Mouse (Mus musculus) CH12.LX (cell line): ENCODE results near the gene Kremen2. TPM values are rescaled to one million over a fixed set of nuclear protein-coding genes. Genes with fewer than 3 reads are reported as not detected.

Source experiments
- DNase-seq: peaks from one replicate; pipeline ENCODE4 v3.0.0-alpha.2; 2013; ENCODE audit errors: extremely low read depth
- H3K27ac ChIP-seq: 2 replicates; pipeline ENCODE4 v1.5.1; 2012; ENCODE audit warnings: low read depth, mild to moderate bottlenecking, control low read depth, moderate library complexity; ENCODE audit not compliant: insufficient read depth
- H3K27me3 ChIP-seq: replicated peaks from 2 replicates; pipeline ENCODE3; 2012; ENCODE audit warnings: inconsistent platforms
- H3K36me3 ChIP-seq, 2 experiments: replicated peaks in 1 of 2; 2 replicates each; pipeline versions ENCODE3 to v1.6.1; 2012; ENCODE audit warnings: inconsistent platforms in 1 of 2, low read length in 1 of 2, mild to moderate bottlenecking in 1 of 2, mixed read lengths in 1 of 2, moderate library complexity in 1 of 2; ENCODE audit not compliant: control insufficient read depth in 1 of 2, insufficient read depth in 1 of 2
- H3K4me1 ChIP-seq, 2 experiments: 2 replicates each; pipeline ENCODE4 v1.6.1; 2012; ENCODE audit warnings: inconsistent platforms in 1 of 2, moderate library complexity in 1 of 2; ENCODE audit not compliant: insufficient read depth in 2 of 2, control insufficient read depth in 1 of 2
- H3K4me2 ChIP-seq: 2 replicates; pipeline ENCODE4 v1.6.1; 2012; ENCODE audit warnings: low read depth, mild to moderate bottlenecking, control low read depth; ENCODE audit not compliant: poor library complexity, insufficient read depth, severe bottlenecking
- H3K4me3 ChIP-seq, 3 experiments: fragments of 150-350 bp in 1 of 3; sonication (generic) in 1 of 3; replicated peaks in 1 of 3; 2 replicates each; pipeline versions ENCODE3 to v1.5.1; 2011 to 2012; ENCODE audit warnings: low read depth in 2 of 3, low read length in 2 of 3, mild to moderate bottlenecking in 2 of 3, moderate library complexity in 2 of 3, control low read depth in 1 of 3, improper control_type of control experiment in 1 of 3, inconsistent platforms in 1 of 3, mixed read lengths in 1 of 3; ENCODE audit not compliant: poor library complexity in 1 of 3
- H3K79me2 ChIP-seq: replicated peaks from 2 replicates; pipeline ENCODE4 v1.6.1; 2012; ENCODE audit warnings: mild to moderate bottlenecking, moderate library complexity; ENCODE audit not compliant: control insufficient read depth, poor library complexity, insufficient read depth, severe bottlenecking; ENCODE audit errors: extremely low read depth
- H3K9ac ChIP-seq: 2 replicates; pipeline ENCODE4 v1.6.1; 2012; ENCODE audit warnings: low read depth, mild to moderate bottlenecking, control low read depth, moderate library complexity; ENCODE audit not compliant: insufficient read depth
- H3K9me3 ChIP-seq: replicated peaks from 2 replicates; pipeline ENCODE3; 2012; ENCODE audit warnings: low read length, inconsistent platforms, mixed read lengths
- CHD2 ChIP-seq: IDR thresholded peaks from 2 replicates; pipeline ENCODE4 v1.6.1; 2011; ENCODE audit warnings: low read length, improper control_type of control experiment
- EP300 ChIP-seq: IDR thresholded peaks from 2 replicates; pipeline ENCODE4 v1.6.1; 2011; ENCODE audit warnings: low read length, improper control_type of control experiment
- ETS1 ChIP-seq: conservative IDR thresholded peaks from 2 replicates; pipeline ENCODE4 v1.6.1; 2012; ENCODE audit warnings: low read depth, mild to moderate bottlenecking, inconsistent platforms, low read length, improper control_type of control experiment, moderate library complexity
- GABPA ChIP-seq: IDR thresholded peaks from 2 replicates; pipeline ENCODE4 v1.6.1; 2012; ENCODE audit warnings: low read depth, low read length, improper control_type of control experiment, inconsistent platforms; ENCODE audit not compliant: insufficient replicate concordance
- HCFC1 ChIP-seq: IDR thresholded peaks from 2 replicates; pipeline ENCODE4 v1.6.1; 2012; ENCODE audit warnings: low read depth, mild to moderate bottlenecking, inconsistent platforms, low read length, improper control_type of control experiment
- IRF4 ChIP-seq: IDR thresholded peaks from 2 replicates; pipeline ENCODE4 v1.6.1; 2014; ENCODE audit warnings: low read depth, mild to moderate bottlenecking, inconsistent platforms, low read length, improper control_type of control experiment
- KAT2A ChIP-seq: IDR thresholded peaks from 2 replicates; pipeline ENCODE4 v1.6.1; 2012; ENCODE audit warnings: low read length, improper control_type of control experiment, inconsistent platforms; ENCODE audit not compliant: insufficient replicate concordance
- MAFK ChIP-seq: IDR thresholded peaks from 2 replicates; pipeline ENCODE4 v1.6.1; 2011; ENCODE audit warnings: low read length, improper control_type of control experiment; ENCODE audit not compliant: insufficient replicate concordance
- MAX ChIP-seq: IDR thresholded peaks from 2 replicates; pipeline ENCODE4 v1.6.1; 2011; ENCODE audit warnings: low read length, improper control_type of control experiment
- MAZ ChIP-seq: IDR thresholded peaks from 2 replicates; pipeline ENCODE4 v1.6.1; 2012; ENCODE audit warnings: low read depth, mild to moderate bottlenecking, inconsistent platforms, low read length, improper control_type of control experiment, moderate library complexity
- MEF2A ChIP-seq: IDR thresholded peaks from 2 replicates; pipeline ENCODE4 v1.6.1; 2014; ENCODE audit warnings: low read depth, mild to moderate bottlenecking, inconsistent platforms, low read length, improper control_type of control experiment, borderline replicate concordance
- MXI1 ChIP-seq: IDR thresholded peaks from 2 replicates; pipeline ENCODE4 v1.6.1; 2011; ENCODE audit warnings: mild to moderate bottlenecking, low read depth, low read length, improper control_type of control experiment
- MYC ChIP-seq: IDR thresholded peaks from 2 replicates; pipeline ENCODE4 v1.6.1; 2011; ENCODE audit warnings: low read depth, mild to moderate bottlenecking, improper control_type of control experiment, low read length
- NRF1 ChIP-seq: IDR thresholded peaks from 2 replicates; pipeline ENCODE4 v1.6.1; 2014; ENCODE audit warnings: low read depth, mild to moderate bottlenecking, inconsistent platforms, low read length, improper control_type of control experiment, moderate library complexity
- PAX5 ChIP-seq: IDR thresholded peaks from 2 replicates; pipeline ENCODE4 v1.6.1; 2012; ENCODE audit warnings: low read length, inconsistent platforms, mixed read lengths
- POLR2A ChIP-seq: IDR thresholded peaks from 2 replicates; pipeline ENCODE4 v1.6.1; 2011; ENCODE audit warnings: low read depth, mild to moderate bottlenecking, improper control_type of control experiment, low read length
- RAD21 ChIP-seq: IDR thresholded peaks from 2 replicates; pipeline ENCODE4 v1.6.1; 2011; ENCODE audit warnings: low read depth, mild to moderate bottlenecking, low read length, improper control_type of control experiment, moderate library complexity
- SMC3 ChIP-seq: IDR thresholded peaks from 2 replicates; pipeline ENCODE4 v1.6.1; 2011; ENCODE audit warnings: low read depth, low read length, improper control_type of control experiment
- TBP ChIP-seq: conservative IDR thresholded peaks from 2 replicates; pipeline ENCODE4 v1.6.1; 2011; ENCODE audit warnings: low read depth, low read length, improper control_type of control experiment
- UBTF ChIP-seq: IDR thresholded peaks from 2 replicates; pipeline ENCODE4 v1.6.1; 2012; ENCODE audit warnings: low read depth, mild to moderate bottlenecking, inconsistent platforms, low read length, improper control_type of control experiment, moderate library complexity
- USF2 ChIP-seq: conservative IDR thresholded peaks from 2 replicates; pipeline ENCODE4 v1.6.1; 2011; ENCODE audit warnings: low read depth, low read length, improper control_type of control experiment
- ZKSCAN1 ChIP-seq: IDR thresholded peaks from 2 replicates; pipeline ENCODE4 v1.6.1; 2012; ENCODE audit warnings: low read depth, inconsistent platforms, low read length, improper control_type of control experiment, borderline replicate concordance
- ZMIZ1 ChIP-seq: IDR thresholded peaks from 2 replicates; pipeline ENCODE4 v1.6.1; 2012; ENCODE audit warnings: low read depth, mild to moderate bottlenecking, inconsistent platforms, low read length, improper control_type of control experiment
- dilution Hi-C: fragments of 300-500 bp; cut with MboI; formaldehyde crosslinking; loops from 2 replicates; pipeline ENCODE4 v1.14.3; 2020; ENCODE audit warnings: low sequenced_read_pairs; ENCODE audit not compliant: extremely low pct_unique_long_range_greater_than_20kb, extremely low pct_ligation_motif_present
- in situ Hi-C: fragments of 300-500 bp; cut with MboI; formaldehyde crosslinking; loops from 3 replicates; pipeline ENCODE4 v1.14.3; 2019; ENCODE audit warnings: low sequenced_read_pairs, low pct_ligation_motif_present, low pct_unique_long_range_greater_than_20kb, mixed read lengths
- polyA plus RNA-seq: library from polyadenylated mRNA; unstranded; fragments of >175 nt; gene quantifications from 2 replicates; pipeline ENCODE4 v1.2.1, GENCODE M21; 2012; ENCODE audit warnings: low read depth; ENCODE audit not compliant: insufficient read length
- total RNA-seq, 2 experiments: library from RNA; depleted of rRNA; stranded (reverse); fragments of 300-350 nt in 1 of 2; fragments of >200 nt in 1 of 2; gene quantifications; 2 replicates each; pipeline ENCODE4 v1.2.3; 2012 to 2014

Gene Kremen2
- total and polyA plus RNA-seq, 3 experiments: 0.21 to 0.55 (median 0.23) TPM

- Histone ChIP-seq H3K79me2 (no peaks in the 10 kb centered on the region), H3K4me1 (peaks cover 3 to 21% of the 10 kb centered on the region in 2 experiments; a peak in 3 of 4 replicates), H3K4me3 (no peak overlapping the region), H3K4me2 (no peak overlapping the region), H3K9ac (no peak overlapping the region), H3K36me3 (no peaks in the 10 kb centered on the region), H3K27me3 (no peaks in the 10 kb centered on the region), H3K27ac (no peak overlapping the region), H3K9me3 (no peaks in the 10 kb centered on the region)
- no peak for DNase-seq
- in situ Hi-C loops (loop anchor here (5.0 to 10.0 kb wide), 2 partner anchors 59 to 186 kb away; partner anchors contain the start of gene Prss33), dilution Hi-C loops (no loop called here)
- TF ChIP-seq USF2 (no peak), MYC (no peak), MAZ (no peak), IRF4 (no peak), KAT2A (no peak), MEF2A (no peak), UBTF (no peak), MAX (no peak), ZMIZ1 (no peak), ZKSCAN1 (no peak), RAD21 (no peak), CHD2 (no peak), NRF1 (no peak), EP300 (no peak), MXI1 (no peak), HCFC1 (no peak), GABPA (no peak), POLR2A (no peak), ETS1 (no peak), TBP (no peak)
Measured at GRCm38 (mm10) chr17:23778447-23778846, 32.8 kb upstream of the Kremen2 start.

GRCm38 (mm10) chr17:23777141-23777540 is 31.5 kb upstream of the Kremen2 start:
- no peaks in the 10 kb centered on the region for H3K27me3 ChIP-seq
- no peak overlapping the region for H3K4me3 ChIP-seq
- in situ Hi-C loops (loop anchor here (5.0 to 10.0 kb wide), 2 partner anchors 60 to 188 kb away; partner anchors contain the start of gene Prss33), dilution Hi-C loops (no loop called here)
- no peaks in the 10 kb centered on the region for H3K36me3 ChIP-seq
- H3K9ac ChIP-seq: no peak overlapping the region
- no peak overlapping the region for H3K4me2 ChIP-seq
- H3K9me3 ChIP-seq: no peaks in the 10 kb centered on the region
- H3K79me2 ChIP-seq: no peaks in the 10 kb centered on the region
- no peak for TF ChIP-seq ZKSCAN1
- no peak for TF ChIP-seq MAX
- TF ChIP-seq UBTF: no peak
- TF ChIP-seq MAFK: no peak
- TF ChIP-seq PAX5: no peak
- TF ChIP-seq RAD21: no peak
- no peak for TF ChIP-seq SMC3
- peaks cover 3 to 18% of the 10 kb centered on the region in 2 experiments; a peak in 3 of 4 replicates for H3K4me1 ChIP-seq
- no peak overlapping the region for H3K27ac ChIP-seq
- DNase-seq: no peak
